Mouse (Mus musculus) forebrain, embryonic 12.5 days (tissue): ENCODE measurements around the gene Zcchc9. TPM values are rescaled to one million over a fixed set of nuclear protein-coding genes. Genes with fewer than 3 reads are reported as not detected.

Experiments used
- ATAC-seq: fragments of 200-750 bp; cut with Nextera tagmentation; 2 replicates; pipeline ENCODE4 v1.8.0; 2017; ENCODE audit warnings: moderate TSS enrichment; ENCODE audit not compliant: low FRiP score
- H3K27ac ChIP-seq: fragments of 300-500 bp; sonication (generic); 2 replicates; pipeline ENCODE4 v1.5.1; 2016; ENCODE audit warnings: mild to moderate bottlenecking
- H3K27me3 ChIP-seq: fragments of 300-500 bp; sonication (generic); 2 replicates; pipeline ENCODE4 v1.6.1; 2016; ENCODE audit warnings: mild to moderate bottlenecking
- H3K36me3 ChIP-seq: fragments of 300-500 bp; sonication (generic); replicated peaks from 2 replicates; pipeline ENCODE4 v1.6.1; 2016; ENCODE audit warnings: mild to moderate bottlenecking
- H3K4me1 ChIP-seq: fragments of 300-500 bp; sonication (generic); 2 replicates; pipeline ENCODE4 v1.6.1; 2016
- H3K4me2 ChIP-seq: fragments of 300-500 bp; sonication (generic); 2 replicates; pipeline ENCODE4 v1.6.1; 2016; ENCODE audit warnings: mild to moderate bottlenecking, moderate library complexity
- H3K4me3 ChIP-seq: fragments of 300-500 bp; sonication (generic); replicated peaks from 2 replicates; pipeline ENCODE4 v1.5.1; 2016; ENCODE audit warnings: mild to moderate bottlenecking
- H3K9ac ChIP-seq: fragments of 300-500 bp; sonication (generic); 2 replicates; pipeline ENCODE4 v1.6.1; 2016; ENCODE audit warnings: mild to moderate bottlenecking
- H3K9me3 ChIP-seq: fragments of 300-500 bp; sonication (generic); 2 replicates; pipeline ENCODE4 v1.6.1; 2016
- WGBS: fragments of 180-500 bp; shearing (Covaris S2); methylation state at CpG from one replicate; pipeline ENCODE4 v1.1.7; 2016; 5-methylcytosine and 5-hydroxymethylcytosine counted together
- polyA plus RNA-seq: library from polyadenylated mRNA; unstranded; fragments of >200 nt; fragmentation: Nextera tagmentation; extraction: Ambion mirVana; gene quantifications from 2 replicates; pipeline ENCODE4 v1.2.1, GENCODE M21; 2016

The Zcchc9 gene
- 27.2 and 28.8 TPM in 2 replicates for polyA plus RNA-seq

DNA sequence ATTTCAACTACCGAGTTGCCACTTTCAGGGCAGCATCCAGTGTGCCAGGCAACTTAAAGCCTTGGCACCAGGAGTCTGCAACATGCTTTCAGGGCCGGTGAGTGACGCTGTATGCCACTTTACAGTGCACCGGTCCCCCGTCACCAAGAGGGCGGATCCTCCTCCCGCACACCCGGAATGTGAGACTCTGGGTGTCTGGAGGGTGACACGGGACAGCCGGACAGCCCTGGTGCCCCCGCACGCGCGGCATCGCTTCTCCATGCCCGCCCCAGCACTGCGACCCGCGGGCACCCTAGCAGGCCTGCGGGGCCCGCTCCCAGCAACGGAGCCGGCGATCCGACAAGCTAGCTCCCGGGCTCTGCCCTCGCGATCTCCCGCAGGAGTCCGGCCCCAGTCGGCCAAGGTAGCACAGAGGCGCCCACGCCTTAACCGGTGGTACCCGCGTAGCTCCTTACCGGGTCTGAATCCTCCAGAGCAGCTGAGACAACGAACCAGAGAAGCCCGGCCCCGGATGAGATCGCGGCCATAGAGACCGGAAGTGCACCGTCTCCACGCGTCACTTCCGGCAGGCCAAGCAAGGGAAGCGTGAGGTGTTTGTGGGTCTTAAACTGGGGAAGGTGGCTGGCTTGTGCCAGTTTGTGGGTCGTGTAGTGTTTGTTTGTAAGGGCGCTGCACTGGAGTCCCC lies at the start of gene Zcchc9:
Zcchc9 (minus strand) TSS at position 551 of the 685 bp plus-strand sequence.
- Histone ChIP-seq H3K27me3 (no peaks in the 10 kb centered on the region), H3K9ac (peak within 1 kb of the TSS; percentile 91), H3K27ac (peak within 1 kb of the TSS; percentile 94), H3K9me3 (no peaks in the 10 kb centered on the region), H3K4me2 (peak within 1 kb of the TSS; percentile 62), H3K4me3 (peak within 1 kb of the TSS; percentile 92), H3K4me1 (peaks cover 10% of the 10 kb centered on the region), H3K36me3 (peaks cover 18% of the 10 kb centered on the region)
- ATAC-seq, result peak; percentile 99
- WGBS, result under 1% methylated on average over 50 of the region's 50 CpGs

- H3K4me3 ChIP-seq, result no peak overlapping the region
- 81% methylated on average over 3 of the region's 3 CpGs for WGBS
- no peaks in the 10 kb centered on the region for H3K9me3 ChIP-seq
- no peak overlapping the region for H3K4me2 ChIP-seq
- no peaks in the 10 kb centered on the region for H3K36me3 ChIP-seq
- no peak overlapping the region for H3K27ac ChIP-seq
- no peaks in the 10 kb centered on the region for H3K27me3 ChIP-seq
- no peak overlapping the region for H3K9ac ChIP-seq
- no peak for ATAC-seq
- no peaks in the 10 kb centered on the region for H3K4me1 ChIP-seq
Measured at GRCm38 (mm10) chr13:91854412-91854811, 46.9 kb upstream of the Zcchc9 start.

GRCm38 (mm10) chr13:91827876-91828275 lies 20.4 kb upstream of the Zcchc9 start:
- ATAC-seq, result no peak
- H3K36me3 ChIP-seq, result no peaks in the 10 kb centered on the region
- H3K9me3 ChIP-seq, result no peaks in the 10 kb centered on the region
- no peaks in the 10 kb centered on the region for H3K27me3 ChIP-seq
- no peak overlapping the region for H3K4me2 ChIP-seq
- H3K4me3 ChIP-seq, result no peak overlapping the region
- no peaks in the 10 kb centered on the region for H3K4me1 ChIP-seq
- no peak overlapping the region for H3K27ac ChIP-seq
- H3K9ac ChIP-seq, result no peak overlapping the region

DNA sequence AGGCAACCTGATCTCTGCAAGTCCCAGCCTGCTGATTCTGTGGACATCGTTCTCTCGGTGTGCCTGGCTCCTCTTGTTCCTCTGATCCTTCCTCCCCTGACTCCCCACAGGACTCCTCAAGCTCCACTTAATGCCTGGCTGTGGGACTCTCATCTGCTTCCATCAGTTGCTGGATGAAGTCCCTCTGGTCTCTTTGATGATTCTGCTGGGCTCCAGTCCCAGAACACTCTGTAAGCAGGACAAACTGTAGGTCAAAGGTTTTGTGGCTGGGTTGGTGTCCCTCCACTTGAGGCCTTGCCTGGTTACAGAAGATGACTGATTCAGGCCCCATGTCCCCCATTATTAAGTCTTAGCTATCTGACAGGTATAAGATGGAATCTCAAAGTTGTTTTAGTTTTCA lies 18.6 kb upstream of the Zcchc9 start:
- Histone ChIP-seq H3K27ac (no peak overlapping the region), H3K9me3 (no peaks in the 10 kb centered on the region), H3K4me2 (no peak overlapping the region), H3K9ac (no peak overlapping the region), H3K27me3 (no peaks in the 10 kb centered on the region), H3K4me1 (no peaks in the 10 kb centered on the region), H3K4me3 (no peak overlapping the region), H3K36me3 (no peaks in the 10 kb centered on the region)
- no peak for ATAC-seq
- WGBS, result 89% methylated on average over 2 of the region's 2 CpGs

GRCm38 (mm10) chr13:91824845-91825550 lies 17.5 kb upstream of the Zcchc9 start:
- no peak overlapping the region for H3K27ac ChIP-seq
- H3K9ac ChIP-seq, result no peak overlapping the region
- ATAC-seq, result no peak
- H3K4me1 ChIP-seq, result no peaks in the 10 kb centered on the region
- no peaks in the 10 kb centered on the region for H3K27me3 ChIP-seq
- H3K36me3 ChIP-seq, result no peaks in the 10 kb centered on the region
- H3K4me3 ChIP-seq, result no peak overlapping the region
- WGBS, result 83% methylated on average over 4 of the region's 4 CpGs
- H3K4me2 ChIP-seq, result no peak overlapping the region
- no peaks in the 10 kb centered on the region for H3K9me3 ChIP-seq

GRCm38 (mm10) chr13:91823735-91824134 lies 16.2 kb upstream of the Zcchc9 start:
- Histone ChIP-seq H3K27me3 (no peaks in the 10 kb centered on the region), H3K4me2 (no peak overlapping the region), H3K4me3 (no peak overlapping the region), H3K9me3 (no peaks in the 10 kb centered on the region), H3K4me1 (no peaks in the 10 kb centered on the region), H3K9ac (no peak overlapping the region), H3K27ac (no peak overlapping the region), H3K36me3 (no peaks in the 10 kb centered on the region)
- 61% methylated on average over 6 of the region's 6 CpGs for WGBS
- no peak for ATAC-seq

DNA sequence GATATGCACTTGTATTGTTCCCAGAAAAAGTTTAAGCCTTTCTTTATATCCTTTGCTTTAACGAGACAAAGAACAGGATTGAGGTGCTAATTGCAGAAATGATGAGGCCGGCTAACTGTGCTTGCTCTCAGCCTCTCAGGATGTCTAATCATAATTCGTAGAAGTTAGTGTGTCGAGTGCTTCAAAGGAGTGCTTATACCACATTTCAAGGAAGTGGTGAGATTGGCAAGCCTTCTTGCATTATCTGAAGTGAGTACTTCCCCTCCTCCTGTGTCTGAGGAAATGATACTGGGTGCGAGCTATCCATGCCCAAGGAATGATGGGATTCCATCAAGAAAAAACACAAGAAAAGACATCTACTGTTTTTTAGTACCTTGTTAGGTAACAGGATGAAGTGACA lies 7.2 kb upstream of the Zcchc9 start:
- H3K4me1 ChIP-seq, result no peaks in the 10 kb centered on the region
- ATAC-seq, result no peak
- H3K27ac ChIP-seq, result no peak overlapping the region
- no peak overlapping the region for H3K4me2 ChIP-seq
- no peak overlapping the region for H3K9ac ChIP-seq
- H3K9me3 ChIP-seq, result 0 out of 2 replicates have a peak, but pooled peaks cover 5% of the 10 kb centered on the region
- H3K27me3 ChIP-seq, result no peaks in the 10 kb centered on the region
- no peaks in the 10 kb centered on the region for H3K36me3 ChIP-seq
- 80% methylated on average over 5 of the region's 5 CpGs for WGBS
- H3K4me3 ChIP-seq, result no peak overlapping the region

GRCm38 (mm10) chr13:91809476-91809875 lies 2.0 kb upstream of the Zcchc9 start:
- no peaks in the 10 kb centered on the region for H3K27me3 ChIP-seq
- no peak overlapping the region for H3K4me2 ChIP-seq
- no peak overlapping the region for H3K9ac ChIP-seq
- 0 out of 2 replicates have a peak, but pooled peaks cover 5% of the 10 kb centered on the region for H3K9me3 ChIP-seq
- H3K27ac ChIP-seq, result no peak overlapping the region
- 41% methylated on average over 2 of the region's 2 CpGs for WGBS
- H3K4me1 ChIP-seq, result peaks cover 10% of the 10 kb centered on the region
- no peak overlapping the region for H3K4me3 ChIP-seq
- H3K36me3 ChIP-seq, result peaks cover 15% of the 10 kb centered on the region
- ATAC-seq, result no peak

GRCm38 (mm10) chr13:91807874-91808575 lies 520 bp upstream of the Zcchc9 start:
- WGBS, result 45% methylated on average over 20 of the region's 20 CpGs
- Histone ChIP-seq H3K36me3 (peaks cover 18% of the 10 kb centered on the region), H3K9ac (peak overlapping the region; percentile 91), H3K27ac (peak overlapping the region; percentile 94), H3K4me1 (peaks cover 10% of the 10 kb centered on the region), H3K4me3 (peak overlapping the region; percentile 92), H3K4me2 (peak overlapping the region; percentile 62), H3K27me3 (no peaks in the 10 kb centered on the region), H3K9me3 (no peaks in the 10 kb centered on the region)
- 0 out of 2 replicates have a peak, but pooled peaks have one; percentile 31 for ATAC-seq

DNA sequence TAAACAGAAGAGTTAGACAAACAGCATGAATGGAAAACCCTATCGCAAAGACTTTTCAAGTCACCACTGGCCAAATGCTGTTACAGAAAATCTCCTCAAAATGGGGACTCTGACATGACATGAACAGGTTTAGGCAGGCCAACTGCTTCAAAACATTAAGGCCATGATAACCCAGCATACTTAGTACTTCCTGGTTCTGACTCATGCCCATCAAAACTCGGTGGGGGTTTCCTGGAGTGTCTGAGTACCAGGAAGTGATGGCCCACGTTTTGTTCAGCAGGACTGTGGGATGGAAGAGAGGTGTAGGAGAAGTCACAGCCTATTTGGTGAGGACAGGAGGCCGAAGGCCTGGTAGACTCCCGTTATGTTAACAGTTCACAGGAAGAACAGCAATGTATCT lies 5.8 kb downstream of the Zcchc9 start:
- Histone ChIP-seq H3K4me3 (no peak overlapping the region), H3K27me3 (no peaks in the 10 kb centered on the region), H3K36me3 (peaks cover 69% of the 10 kb centered on the region), H3K4me2 (no peak overlapping the region), H3K9me3 (no peaks in the 10 kb centered on the region), H3K27ac (no peak overlapping the region), H3K4me1 (peaks cover 5% of the 10 kb centered on the region), H3K9ac (no peak overlapping the region)
- 92% methylated on average over 5 of the region's 5 CpGs for WGBS
- no peak for ATAC-seq

DNA sequence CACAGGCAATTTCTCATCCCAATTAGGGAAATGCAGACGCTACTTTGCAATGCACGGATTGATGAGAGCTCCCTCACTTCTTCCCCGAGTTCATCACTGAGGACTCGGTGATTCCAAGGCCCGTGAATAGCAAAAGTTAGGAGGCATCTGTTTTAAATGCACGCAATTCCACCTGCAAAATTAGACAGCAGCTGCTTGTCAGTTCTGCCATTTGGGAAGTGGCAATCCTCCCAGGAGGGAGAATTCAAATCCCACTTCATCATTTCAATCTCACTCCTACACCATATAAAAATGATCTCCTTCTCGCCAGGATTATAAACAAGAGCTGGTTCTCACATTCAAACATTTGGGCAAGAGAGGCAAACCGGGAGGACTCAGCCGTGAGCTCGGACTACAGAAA lies 10.1 kb downstream of the Zcchc9 start:
- H3K4me2 ChIP-seq, result no peak overlapping the region
- no peak overlapping the region for H3K27ac ChIP-seq
- WGBS, result 93% methylated on average over 10 of the region's 10 CpGs
- H3K9ac ChIP-seq, result no peak overlapping the region
- H3K4me1 ChIP-seq, result no peaks in the 10 kb centered on the region
- H3K36me3 ChIP-seq, result peaks cover 80% of the 10 kb centered on the region
- no peak for ATAC-seq
- no peaks in the 10 kb centered on the region for H3K27me3 ChIP-seq
- no peaks in the 10 kb centered on the region for H3K9me3 ChIP-seq
- H3K4me3 ChIP-seq, result no peak overlapping the region

DNA sequence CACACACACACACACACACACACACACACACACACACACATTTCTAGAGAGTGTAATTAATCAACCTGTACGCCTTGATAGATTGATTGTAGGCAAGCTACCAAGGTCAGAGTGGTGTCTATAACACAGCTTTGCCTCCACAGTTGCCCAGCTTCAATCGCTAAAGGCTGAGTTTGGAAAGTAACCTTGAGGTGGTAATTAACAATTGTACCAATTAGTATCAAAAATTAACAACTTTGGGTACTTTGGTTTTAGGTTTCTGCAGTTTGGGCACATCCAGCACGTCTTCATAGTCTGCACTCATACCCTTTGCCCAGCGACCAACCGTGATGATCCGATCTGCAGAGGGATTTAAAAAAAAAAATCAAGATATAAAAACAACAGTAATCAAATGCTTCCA lies 10.6 kb downstream of the Zcchc9 start:
- H3K27ac ChIP-seq, result no peak overlapping the region
- no peaks in the 10 kb centered on the region for H3K27me3 ChIP-seq
- ATAC-seq, result no peak
- H3K9me3 ChIP-seq, result no peaks in the 10 kb centered on the region
- no peak overlapping the region for H3K4me2 ChIP-seq
- no peak overlapping the region for H3K9ac ChIP-seq
- 91% methylated on average over 6 of the region's 6 CpGs for WGBS
- peaks cover 79% of the 10 kb centered on the region for H3K36me3 ChIP-seq
- no peaks in the 10 kb centered on the region for H3K4me1 ChIP-seq
- H3K4me3 ChIP-seq, result no peak overlapping the region
